Comparison of ENCODE assay signal across 8 mouse cellular contexts in genomic region chr16:17147391-17147929, GRCm38 (mm10). TPM values are rescaled to one million over a fixed set of nuclear protein-coding genes. Genes with fewer than 3 reads are reported as not detected.
DNase-seq lines count a peak whose midpoint lies in the region; ATAC-seq and TF ChIP-seq lines count a peak whose summit lies in the region.

No protein-coding gene starts in this region.

- no peak for TF ChIP-seq EP300 in lung, postnatal 0 days (IDR thresholded peaks at IDR 0.05)

- TF ChIP-seq CTCF in Patski (IDR thresholded peaks at IDR 0.05) = no peak
- no peak for TF ChIP-seq CTCF in kidney, postnatal 0 days (IDR thresholded peaks at IDR 0.05; ENCODE audit: low read depth)
- no peak for TF ChIP-seq CTCF in lung, postnatal 0 days (IDR thresholded peaks at IDR 0.05)

- POLR2A ChIA-PET in Patski (lab: Charles Lee) = no interaction called here

- H3K9me3 ChIP-seq in forebrain, embryonic 11.5 days (ENCODE audit: control insufficient read depth, low read length) = no peaks in the 10 kb centered on the region
- no peaks in the 10 kb centered on the region for H3K9me3 ChIP-seq in kidney, postnatal 0 days (replicated peaks; ENCODE audit: low read length)
- H3K9me3 ChIP-seq in lung, postnatal 0 days (ENCODE audit: low read length) = no peaks in the 10 kb centered on the region

- peak overlapping the region; percentile 98 for H3K4me2 ChIP-seq in forebrain, embryonic 11.5 days (ENCODE audit: low read depth, low read length, severe bottlenecking)
- peak overlapping the region; percentile 98 for H3K4me2 ChIP-seq in kidney, postnatal 0 days (ENCODE audit: low read length)
- H3K4me2 ChIP-seq in lung, postnatal 0 days (replicated peaks; ENCODE audit: low read depth, low read length) = peak overlapping the region; percentile 95

- H3K27ac ChIP-seq in forebrain, embryonic 11.5 days (ENCODE audit: low read depth, low read length) = no peak overlapping the region
- H3K27ac ChIP-seq in kidney, postnatal 0 days = no peak overlapping the region
- no peak overlapping the region for H3K27ac ChIP-seq in lung, postnatal 0 days (ENCODE audit: low read length)

- peak overlapping the region; percentile 49 for H3K4me3 ChIP-seq in forebrain, embryonic 11.5 days (ENCODE audit: low read depth, low read length)
- peak overlapping the region; percentile 52 for H3K4me3 ChIP-seq in kidney, postnatal 0 days (replicated peaks; ENCODE audit: low read depth, low read length)
- H3K4me3 ChIP-seq in lung, postnatal 0 days (ENCODE audit: low read depth, low read length) = peak overlapping the region; percentile 40

- H3K27me3 ChIP-seq in Patski = no peaks in the 10 kb centered on the region
- H3K27me3 ChIP-seq in forebrain, embryonic 11.5 days (ENCODE audit: control insufficient read depth, insufficient read depth, low read length) = peaks cover 9% of the 10 kb centered on the region
- H3K27me3 ChIP-seq in kidney, postnatal 0 days (ENCODE audit: insufficient read depth, low read length) = no peaks in the 10 kb centered on the region
- H3K27me3 ChIP-seq in lung, postnatal 0 days (replicated peaks; ENCODE audit: insufficient read depth, low read length) = no peaks in the 10 kb centered on the region

- peak; percentile 8 for ATAC-seq in Patski
- ATAC-seq in forebrain, embryonic 11.5 days (replicated peaks; ENCODE audit: low FRiP score) = peak; percentile 28; the same call in 1 of the 2 replicates
- peak; percentile 14; the same call in 1 of the 2 replicates for ATAC-seq in kidney, postnatal 0 days (replicated peaks; ENCODE audit: low FRiP score, low read depth)
- ATAC-seq in lung, postnatal 0 days = peak; percentile 28

- H3K9ac ChIP-seq in forebrain, embryonic 11.5 days (ENCODE audit: low read length) = peak overlapping the region; percentile 55
- peak overlapping the region; percentile 41 for H3K9ac ChIP-seq in kidney, postnatal 0 days (ENCODE audit: low read depth, low read length)
- no peak overlapping the region for H3K9ac ChIP-seq in lung, postnatal 0 days (replicated peaks; ENCODE audit: low read depth)

- WGBS in forebrain, embryonic 11.5 days = under 1% methylated on average over 41 of the region's 41 CpGs
- WGBS in kidney, postnatal 0 days = under 1% methylated on average over 41 of the region's 41 CpGs
- WGBS in lung, postnatal 0 days = 3% methylated on average over 41 of the region's 41 CpGs

- no peaks in the 10 kb centered on the region for H3K36me3 ChIP-seq in forebrain, embryonic 11.5 days (ENCODE audit: control insufficient read depth, insufficient read depth, low read length)
- H3K36me3 ChIP-seq in kidney, postnatal 0 days (ENCODE audit: insufficient read depth, low read length) = peaks cover 9% of the 10 kb centered on the region; the same call in 1 of the 2 replicates
- 0 out of 2 replicates have a peak, but pooled peaks cover 7% of the 10 kb centered on the region for H3K36me3 ChIP-seq in lung, postnatal 0 days (ENCODE audit: insufficient read depth, low read length)

- in situ Hi-C loops in Patski (cut with MboI; ENCODE audit: low pct_unique_long_range_greater_than_20kb) = no loop called here

- CTCF ChIA-PET in Patski (lab: Charles Lee) = no interaction called here

- DNase-seq in kidney, adult 18-20 months = peak; percentile 21
- no peak for DNase-seq in kidney, adult 11 months
- DNase-seq in Patski (ENCODE audit: low read depth, low spot score) = no peak
- DNase-seq in forebrain, embryonic 11.5 days (ENCODE audit: low spot score) = peak; percentile 65
- peak; percentile 18 for DNase-seq in kidney, postnatal 0 days (ENCODE audit: low spot score)
- DNase-seq in lung, postnatal 0 days (ENCODE audit: low spot score) = peak; percentile 57
- DNase-seq in right cerebral cortex, adult 2 months (ENCODE audit: low spot score in 2 of 2) = peak; percentile 35 to 49
- no peak for DNase-seq in ovary, adult 18-20 months (ENCODE audit: low spot score)

- H3K4me1 ChIP-seq in forebrain, embryonic 11.5 days (replicated peaks; ENCODE audit: control insufficient read depth, insufficient read depth, low read length) = peaks cover 5% of the 10 kb centered on the region; the same call in 1 of the 2 replicates
- peaks cover 13% of the 10 kb centered on the region for H3K4me1 ChIP-seq in kidney, postnatal 0 days (replicated peaks; ENCODE audit: insufficient read depth, low read length)
- H3K4me1 ChIP-seq in lung, postnatal 0 days (ENCODE audit: insufficient read depth, low read depth, low read length) = peaks cover 13% of the 10 kb centered on the region; the same call in 1 of the 2 replicates

RNA-seq across cellular contexts. Expression of gene Ccdc116, which starts 0.4 kb away (rescaled TPM):
- 0.21 TPM for polyA plus RNA-seq in Patski (2021)
- 0.61 and 0.97 TPM in 2 replicates for polyA plus RNA-seq in forebrain, embryonic 11.5 days (2014; fragmentation: Nextera tagmentation; extraction: Ambion mirVana)
- 0.26 and 0.34 TPM in 2 replicates for polyA plus RNA-seq in kidney, postnatal 0 days (2015; fragmentation: Nextera tagmentation; extraction: Ambion mirVana)
- 0.08 and 0.13 TPM in 2 replicates for polyA plus RNA-seq in lung, postnatal 0 days (2015; fragmentation: Nextera tagmentation; extraction: Ambion mirVana)

RNA-seq across cellular contexts. Expression of gene Ydjc, which starts 3.0 kb away (rescaled TPM):
- 9.1 TPM for polyA plus RNA-seq in Patski (2021)
- 5.7 and 6.0 TPM in 2 replicates for polyA plus RNA-seq in forebrain, embryonic 11.5 days (2014; fragmentation: Nextera tagmentation; extraction: Ambion mirVana)
- polyA plus RNA-seq in kidney, postnatal 0 days (2015; fragmentation: Nextera tagmentation; extraction: Ambion mirVana) = 9.0 and 9.1 TPM in 2 replicates
- 1.6 TPM in 2 replicates for polyA plus RNA-seq in lung, postnatal 0 days (2015; fragmentation: Nextera tagmentation; extraction: Ambion mirVana)

RNA-seq across cellular contexts. Expression of gene Sdf2l1, which starts 15.3 kb away (rescaled TPM):
- polyA plus RNA-seq in Patski (2021) = 40.8 TPM
- 64.9 and 68.4 TPM in 2 replicates for polyA plus RNA-seq in forebrain, embryonic 11.5 days (2014; fragmentation: Nextera tagmentation; extraction: Ambion mirVana)
- 46.1 and 47.0 TPM in 2 replicates for polyA plus RNA-seq in kidney, postnatal 0 days (2015; fragmentation: Nextera tagmentation; extraction: Ambion mirVana)
- polyA plus RNA-seq in lung, postnatal 0 days (2015; fragmentation: Nextera tagmentation; extraction: Ambion mirVana) = 20.6 and 34.6 TPM in 2 replicates

RNA-seq across cellular contexts. Expression of gene 2610318N02Rik, which starts 22.5 kb away (rescaled TPM):
- polyA plus RNA-seq in Patski (2021) = 2.7 TPM
- polyA plus RNA-seq in forebrain, embryonic 11.5 days (2014; fragmentation: Nextera tagmentation; extraction: Ambion mirVana) = 104 and 111 TPM in 2 replicates
- 16.9 and 17.5 TPM in 2 replicates for polyA plus RNA-seq in kidney, postnatal 0 days (2015; fragmentation: Nextera tagmentation; extraction: Ambion mirVana)
- 0.90 and 1.3 TPM in 2 replicates for polyA plus RNA-seq in lung, postnatal 0 days (2015; fragmentation: Nextera tagmentation; extraction: Ambion mirVana)

RNA-seq across cellular contexts. Expression of gene Ppil2, which starts 36.4 kb away (rescaled TPM):
- 77.7 TPM for polyA plus RNA-seq in Patski (2021)
- polyA plus RNA-seq in forebrain, embryonic 11.5 days (2014; fragmentation: Nextera tagmentation; extraction: Ambion mirVana) = 153 and 156 TPM in 2 replicates
- polyA plus RNA-seq in kidney, postnatal 0 days (2015; fragmentation: Nextera tagmentation; extraction: Ambion mirVana) = 101 and 111 TPM in 2 replicates
- 82.2 and 91.4 TPM in 2 replicates for polyA plus RNA-seq in lung, postnatal 0 days (2015; fragmentation: Nextera tagmentation; extraction: Ambion mirVana)

Comparison
In these comparisons a context has a peak if more than half of its experiments do, and no peak if none do; other contexts are left out.
1. DNase-seq: peak in kidney, adult 18-20 months (single experiment), forebrain, embryonic 11.5 days (single experiment), kidney, postnatal 0 days (single experiment), lung, postnatal 0 days (single experiment) and right cerebral cortex, adult 2 months (2 of 2); none in kidney, adult 11 months (single experiment), Patski (single experiment) and ovary, adult 18-20 months (single experiment).
2. Peak in every context shown above with its lines, with median percentiles within 50 percentile points of each other: ATAC-seq, H3K4me2 ChIP-seq and H3K4me3 ChIP-seq.